Mouse (Mus musculus) liver, embryonic 13.5 days (tissue): ENCODE results near the gene Ccdc92b. TPM values are rescaled to one million over a fixed set of nuclear protein-coding genes. Genes with fewer than 3 reads are reported as not detected.
A peak's percentile ranks its signal among the peaks of the same experiment; 100 is the strongest.

Experiments used
- ATAC-seq: fragments of 200-750 bp; cut with Nextera tagmentation; 2 replicates; pipeline ENCODE4 v1.8.0; 2017; ENCODE audit warnings: low read depth, mild to moderate bottlenecking, moderate number of reproducible peaks, moderate library complexity
- DNase-seq: peaks from one replicate; pipeline ENCODE4 v3.0.0; 2022
- H3K27ac ChIP-seq: fragments of 300-500 bp; sonication (generic); 2 replicates; pipeline ENCODE4 v1.5.1; 2015; ENCODE audit warnings: moderate library complexity, mild to moderate bottlenecking, inconsistent platforms
- H3K27me3 ChIP-seq: fragments of 300-500 bp; sonication (generic); 2 replicates; pipeline ENCODE4 v1.6.1; 2015; ENCODE audit warnings: mild to moderate bottlenecking, inconsistent platforms
- H3K36me3 ChIP-seq: fragments of 300-500 bp; sonication (generic); 2 replicates; pipeline ENCODE4 v1.6.1; 2015; ENCODE audit warnings: mild to moderate bottlenecking, inconsistent platforms
- H3K4me1 ChIP-seq: fragments of 300-500 bp; sonication (generic); replicated peaks from 2 replicates; pipeline ENCODE4 v1.6.1; 2015; ENCODE audit warnings: inconsistent platforms
- H3K4me2 ChIP-seq: fragments of 300-500 bp; sonication (generic); 2 replicates; pipeline ENCODE4 v1.6.1; 2015; ENCODE audit warnings: inconsistent platforms, mild to moderate bottlenecking, moderate library complexity
- H3K4me3 ChIP-seq: fragments of 300-500 bp; sonication (generic); replicated peaks from 2 replicates; pipeline ENCODE4 v1.5.1; 2015; ENCODE audit warnings: mild to moderate bottlenecking, inconsistent platforms
- H3K9ac ChIP-seq: fragments of 300-500 bp; sonication (generic); 2 replicates; pipeline ENCODE4 v1.6.1; 2015; ENCODE audit warnings: mild to moderate bottlenecking, inconsistent platforms
- H3K9me3 ChIP-seq: fragments of 300-500 bp; sonication (generic); replicated peaks from 2 replicates; pipeline ENCODE4 v1.6.1; 2016; ENCODE audit warnings: inconsistent platforms
- WGBS: fragments of 180-500 bp; shearing (Covaris S2); methylation state at CpG from one replicate; pipeline ENCODE4 v1.1.7; 2015; ENCODE audit not compliant: insufficient replicate concordance; 5-methylcytosine and 5-hydroxymethylcytosine counted together
- polyA plus RNA-seq: library from polyadenylated mRNA; unstranded; fragments of >200 nt; fragmentation: Nextera tagmentation; extraction: Ambion mirVana; gene quantifications from 2 replicates; pipeline ENCODE4 v1.2.1, GENCODE M21; 2015

The Ccdc92b gene
- polyA plus RNA-seq, 1 experiment from 2014 or later, result 7.6 TPM

- Histone ChIP-seq H3K4me2 (no peak overlapping the region), H3K27ac (peak overlapping the region; percentile 23; the same call in 1 of the 2 replicates), H3K27me3 (no peaks in the 10 kb centered on the region), H3K9me3 (no peaks in the 10 kb centered on the region), H3K9ac (no peak overlapping the region), H3K36me3 (peaks cover 80% of the 10 kb centered on the region), H3K4me3 (no peak overlapping the region), H3K4me1 (peaks cover 12% of the 10 kb centered on the region)
- ATAC-seq, result no peak
- 87% methylated on average over 2 of the region's 2 CpGs for WGBS
- DNase-seq, result no peak
Measured at GRCm38 (mm10) chr11:74668971-74669370, 49.6 kb downstream of the Ccdc92b start.

GRCm38 (mm10) chr11:74670151-74670550 is 50.7 kb downstream of the Ccdc92b start:
- Histone ChIP-seq H3K4me3 (no peak overlapping the region), H3K9me3 (no peaks in the 10 kb centered on the region), H3K4me2 (no peak overlapping the region), H3K9ac (no peak overlapping the region), H3K4me1 (peaks cover 24% of the 10 kb centered on the region), H3K27me3 (no peaks in the 10 kb centered on the region), H3K27ac (0 out of 2 replicates have a peak overlapping the region, but pooled peaks have one; percentile 43), H3K36me3 (peaks cover 79% of the 10 kb centered on the region)
- ATAC-seq (no peak), DNase-seq (no peak)

DNA sequence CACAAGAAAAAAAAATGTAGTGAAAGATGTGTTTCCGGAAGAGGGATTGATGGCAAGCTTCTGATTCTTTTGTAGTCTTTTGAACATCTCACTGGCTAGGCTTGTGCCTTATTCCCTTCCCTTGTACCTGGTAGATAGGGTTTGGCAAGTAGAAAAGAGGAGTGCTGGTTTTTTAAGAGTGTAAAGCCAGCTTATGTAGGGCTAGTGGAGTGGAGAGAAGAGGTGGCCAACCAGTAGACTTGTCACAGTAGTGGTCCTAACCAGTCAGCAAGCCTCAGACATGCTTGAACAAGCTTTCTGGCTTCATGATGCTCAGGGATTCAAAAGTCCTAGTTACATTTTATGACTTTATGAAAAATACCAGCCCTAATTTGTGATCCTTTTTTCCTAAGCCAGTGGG is 51.6 kb downstream of the Ccdc92b start:
- ATAC-seq (no peak), DNase-seq (no peak)

DNA sequence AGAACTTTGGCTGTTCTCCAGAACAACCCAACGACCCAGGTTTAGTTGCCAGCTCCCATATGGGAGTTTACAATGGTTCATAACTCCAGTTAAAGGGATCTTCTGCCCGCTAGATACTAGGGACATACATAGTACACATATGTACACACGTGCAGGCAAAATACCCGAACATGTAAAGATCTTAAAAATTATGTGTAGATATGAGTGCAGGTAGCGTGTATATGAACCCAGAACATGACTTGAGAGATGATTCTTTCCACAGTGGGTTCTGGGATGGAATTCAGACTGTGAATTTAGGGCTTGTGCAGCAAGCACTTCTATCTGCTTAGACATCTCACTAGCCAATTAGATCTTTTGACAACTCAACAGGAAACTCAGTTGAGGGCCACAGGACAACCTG is 52.4 kb downstream of the Ccdc92b start:
- Histone ChIP-seq H3K4me3 (no peak overlapping the region), H3K9me3 (no peaks in the 10 kb centered on the region), H3K4me1 (peaks cover 26% of the 10 kb centered on the region), H3K27ac (no peak overlapping the region), H3K9ac (no peak overlapping the region), H3K4me2 (no peak overlapping the region), H3K36me3 (peaks cover 75% of the 10 kb centered on the region), H3K27me3 (no peaks in the 10 kb centered on the region)
- no peak for ATAC-seq
- DNase-seq, result no peak
- WGBS, result 86% methylated on average over 5 of the region's 5 CpGs

More for the DNA sequence above, 51.6 kb downstream of the Ccdc92b start:
- 88% methylated on average over 1 of the region's 1 CpGs for WGBS
- Histone ChIP-seq H3K4me1 (peaks cover 26% of the 10 kb centered on the region), H3K4me2 (no peak overlapping the region), H3K9me3 (no peaks in the 10 kb centered on the region), H3K27me3 (no peaks in the 10 kb centered on the region), H3K4me3 (no peak overlapping the region), H3K27ac (peak overlapping the region; percentile 43; the same call in 1 of the 2 replicates), H3K36me3 (peaks cover 77% of the 10 kb centered on the region), H3K9ac (no peak overlapping the region)

GRCm38 (mm10) chr11:74672901-74673513 is 53.6 kb downstream of the Ccdc92b start:
- no peak for DNase-seq

GRCm38 (mm10) chr11:74673561-74673960 is 54.2 kb downstream of the Ccdc92b start:
- Histone ChIP-seq H3K4me3 (no peak overlapping the region), H3K27me3 (no peaks in the 10 kb centered on the region), H3K36me3 (peaks cover 74% of the 10 kb centered on the region), H3K4me2 (no peak overlapping the region), H3K4me1 (peaks cover 26% of the 10 kb centered on the region), H3K9ac (0 out of 2 replicates have a peak overlapping the region, but pooled peaks have one; percentile 18), H3K9me3 (no peaks in the 10 kb centered on the region), H3K27ac (peak overlapping the region; percentile 74)
- DNase-seq (peak; percentile 61), ATAC-seq (peak; percentile 98)
- WGBS, result 9% methylated on average over 1 of the region's 1 CpGs

More at GRCm38 (mm10) chr11:74672901-74673513, 53.6 kb downstream of the Ccdc92b start:
- 0 out of 2 replicates have a peak overlapping the region, but pooled peaks have one; percentile 18 for H3K9ac ChIP-seq
- no peaks in the 10 kb centered on the region for H3K9me3 ChIP-seq
- peaks cover 74% of the 10 kb centered on the region for H3K36me3 ChIP-seq
- WGBS, result 53% methylated on average over 6 of the region's 6 CpGs
- peak overlapping the region; percentile 8; the same call in 1 of the 2 replicates for H3K4me2 ChIP-seq
- peak overlapping the region; percentile 74 for H3K27ac ChIP-seq
- peaks cover 26% of the 10 kb centered on the region for H3K4me1 ChIP-seq
- no peaks in the 10 kb centered on the region for H3K27me3 ChIP-seq
- H3K4me3 ChIP-seq, result no peak overlapping the region
- peak; percentile 18; the same call in 1 of the 2 replicates for ATAC-seq

DNA sequence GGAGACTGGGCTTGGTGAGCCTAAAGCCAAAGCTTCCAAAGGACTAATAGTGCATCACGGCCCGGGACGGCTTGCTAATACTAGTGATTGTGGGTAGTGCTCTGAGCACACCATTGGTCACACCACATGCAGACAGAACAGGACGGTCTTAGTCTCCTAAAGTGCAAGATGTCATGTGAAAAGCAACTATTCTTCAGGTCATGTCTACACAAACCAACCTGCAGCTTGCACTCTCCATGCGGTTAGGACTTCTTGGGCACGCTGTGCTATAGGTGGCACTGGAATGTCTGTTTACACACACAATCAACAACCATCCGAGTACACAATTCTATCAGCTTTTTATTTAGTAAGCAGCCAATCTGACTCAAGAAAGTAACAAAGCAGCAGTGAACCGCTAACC is 55.3 kb downstream of the Ccdc92b start:
- DNase-seq (no peak), ATAC-seq (no peak)
- H3K4me1 ChIP-seq, result peaks cover 26% of the 10 kb centered on the region
- peaks cover 74% of the 10 kb centered on the region for H3K36me3 ChIP-seq
- no peaks in the 10 kb centered on the region for H3K9me3 ChIP-seq
- H3K4me2 ChIP-seq, result no peak overlapping the region
- no peak overlapping the region for H3K4me3 ChIP-seq
- peak overlapping the region; percentile 34 for H3K27ac ChIP-seq
- no peaks in the 10 kb centered on the region for H3K27me3 ChIP-seq
- no peak overlapping the region for H3K9ac ChIP-seq
- 93% methylated on average over 8 of the region's 8 CpGs for WGBS

DNA sequence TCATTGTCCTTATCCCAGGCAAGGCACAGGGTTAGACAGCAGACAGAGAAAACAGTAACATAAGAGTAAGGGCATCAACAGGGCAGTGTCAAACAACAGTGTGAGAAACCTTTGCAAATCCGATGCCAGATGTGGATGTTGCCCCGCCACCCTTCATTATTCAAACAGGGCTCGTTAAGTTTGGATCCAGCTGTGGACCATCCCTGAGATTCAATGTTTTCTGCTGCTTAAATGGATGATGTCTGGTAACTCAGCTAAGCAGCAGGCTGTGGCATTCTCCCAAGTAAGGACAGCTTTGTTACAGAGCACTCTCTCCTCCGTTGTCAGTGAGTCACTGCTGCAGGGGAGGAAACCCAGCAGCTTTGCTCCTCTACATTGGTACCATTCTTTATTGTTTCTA is 55.8 kb downstream of the Ccdc92b start:
- peak overlapping the region; percentile 34 for H3K27ac ChIP-seq
- H3K9ac ChIP-seq, result no peak overlapping the region
- no peak for DNase-seq
- no peaks in the 10 kb centered on the region for H3K9me3 ChIP-seq
- H3K27me3 ChIP-seq, result no peaks in the 10 kb centered on the region
- ATAC-seq, result no peak
- peaks cover 74% of the 10 kb centered on the region for H3K36me3 ChIP-seq
- H3K4me3 ChIP-seq, result no peak overlapping the region
- no peak overlapping the region for H3K4me2 ChIP-seq
- H3K4me1 ChIP-seq, result peaks cover 26% of the 10 kb centered on the region
- 83% methylated on average over 4 of the region's 4 CpGs for WGBS

Other genes starting within 250 kb of the Ccdc92b start
- gene Rap1gap2, start 8.7 kb upstream of the Ccdc92b start, polyA plus RNA-seq, result 0.77 and 0.82 TPM in 2 replicates
- 24.6 and 32.2 TPM in 2 replicates for gene Cluh, start 29.9 kb downstream of the Ccdc92b start, polyA plus RNA-seq
- 38.9 and 49.9 TPM in 2 replicates for gene Pafah1b1, start 105.1 kb downstream of the Ccdc92b start, polyA plus RNA-seq
- gene Mettl16, start 151.2 kb downstream of the Ccdc92b start, polyA plus RNA-seq, result 34.8 and 40.3 TPM in 2 replicates
- gene Mnt, start 211.3 kb downstream of the Ccdc92b start, polyA plus RNA-seq, result 1.3 and 1.5 TPM in 2 replicates